In genomic region chr6:55049186-55049585, GRCm38 (mm10) we compare ENCODE assay signal across 12 mouse cellular contexts.
"Had no signal": no experiment of that assay in that cellular context is flagged by ENCODE, and none has a peak within 500 bp of the region (broad histone marks: within the 10 kb centered on the region; RNA-seq: fewer than 3 reads in every experiment).

No protein-coding gene starts in this region.

- H3K4me1 ChIP-seq: kidney, embryonic 15.5 days; midbrain, embryonic 12.5 days had no signal

- H3K4me3 ChIP-seq: kidney, embryonic 15.5 days; liver, embryonic 13.5 days; midbrain, embryonic 12.5 days; midbrain, embryonic 15.5 days had no signal

- H3K27ac ChIP-seq: kidney, embryonic 15.5 days; liver, embryonic 13.5 days; midbrain, embryonic 12.5 days; midbrain, embryonic 15.5 days had no signal

- DNase-seq: kidney, adult 11 months; kidney, postnatal 14 days; kidney, postnatal 4 days; liver, embryonic 13.5 days; lung, adult 2 months; lung, postnatal 14 days; lung, postnatal 4 days; thymus, adult 18-20 months; thymus, postnatal 4 days had no signal

- H3K9me3 ChIP-seq: kidney, embryonic 15.5 days; liver, embryonic 13.5 days; midbrain, embryonic 12.5 days; midbrain, embryonic 15.5 days had no signal

- H3K9ac ChIP-seq: kidney, embryonic 15.5 days; liver, embryonic 13.5 days; midbrain, embryonic 12.5 days; midbrain, embryonic 15.5 days had no signal

- H3K4me2 ChIP-seq: kidney, embryonic 15.5 days; liver, embryonic 13.5 days; midbrain, embryonic 12.5 days; midbrain, embryonic 15.5 days had no signal

- ATAC-seq: midbrain, embryonic 15.5 days had no signal

- H3K27me3 ChIP-seq: kidney, embryonic 15.5 days; liver, embryonic 13.5 days; midbrain, embryonic 12.5 days; midbrain, embryonic 15.5 days had no signal
